Mouse (Mus musculus) urinary bladder, adult 18-20 months (tissue): Measurements from ENCODE around the gene Nin.
"Not testable (repeated sequence)": the region's sequence is repeated elsewhere in the genome, so short reads cannot be mapped to it uniquely, and the experiment has no call there.

Source experiments
- DNase-seq, 2 experiments: peaks; one replicate each; pipeline ENCODE4 v3.0.0; 2022; ENCODE audit warnings: low spot score in 2 of 2, mixed read lengths in 2 of 2

The Nin gene

GRCm38 (mm10) chr12:70113351-70113750 is at the start of gene Nin:
Gene Nin, minus strand, starts transcription at chr12:70113717.
- no peak for DNase-seq

GRCm38 (mm10) chr12:70161057-70161456 is 47.5 kb upstream of the Nin start:
- DNase-seq: no peak

DNA sequence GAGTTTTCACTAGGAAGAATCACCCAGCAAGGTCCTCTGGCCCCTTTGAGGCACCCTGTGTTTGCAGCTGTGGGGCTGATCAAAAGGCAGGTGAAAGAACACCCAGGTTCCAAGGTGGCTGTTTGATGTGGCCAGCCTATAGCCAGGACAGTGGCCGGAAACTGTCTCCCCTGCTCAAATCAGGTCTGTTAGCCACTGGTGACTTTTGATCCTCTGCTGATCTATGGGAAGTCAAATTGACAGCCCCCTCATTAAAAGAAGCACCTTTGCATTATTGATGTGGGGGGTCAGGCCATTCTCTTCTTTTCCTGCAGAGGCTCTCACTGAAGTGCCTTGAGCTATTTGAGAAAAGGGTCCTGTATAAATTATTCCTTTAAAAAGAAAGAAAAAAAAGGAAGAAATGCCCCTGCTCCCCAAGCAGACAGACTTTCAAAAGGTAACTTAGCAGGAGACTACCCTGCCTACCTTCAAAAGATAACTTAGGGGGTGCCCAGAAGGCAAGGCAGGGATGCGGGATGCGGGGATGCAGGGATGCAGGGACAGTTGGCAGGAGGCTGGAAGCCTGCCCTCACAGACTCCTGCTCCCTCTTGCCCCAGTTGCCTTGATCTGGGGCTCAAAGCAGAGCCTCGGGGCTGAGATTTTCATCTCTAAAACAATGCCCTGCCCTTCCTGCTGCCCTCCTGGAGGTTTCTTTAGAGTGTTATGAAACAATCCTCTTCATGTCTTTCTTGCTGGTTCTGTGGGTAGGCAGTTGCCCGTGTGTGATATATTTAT is 44.0 kb upstream of the Nin start:
- DNase-seq: no peak

DNA sequence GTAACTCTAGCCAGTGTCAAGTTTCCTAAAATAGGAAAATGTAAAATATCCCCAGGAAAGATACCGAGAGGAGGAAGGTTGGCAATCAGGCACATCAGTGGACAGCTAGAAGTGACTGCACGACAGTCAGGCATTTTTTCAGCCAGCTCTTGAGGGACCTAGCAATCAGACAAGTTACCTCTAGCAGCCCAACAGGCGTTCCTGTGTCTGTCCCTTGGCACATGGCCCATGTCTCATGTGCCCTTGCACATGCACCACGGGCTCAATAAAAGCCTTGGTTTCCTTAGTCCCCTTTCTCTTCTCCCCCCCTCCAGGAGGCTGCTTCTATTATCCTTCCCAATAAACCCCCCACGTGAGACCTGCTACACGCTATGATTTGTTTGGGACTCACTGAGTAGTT is 42.7 kb upstream of the Nin start:
- DNase-seq: no peak

DNA sequence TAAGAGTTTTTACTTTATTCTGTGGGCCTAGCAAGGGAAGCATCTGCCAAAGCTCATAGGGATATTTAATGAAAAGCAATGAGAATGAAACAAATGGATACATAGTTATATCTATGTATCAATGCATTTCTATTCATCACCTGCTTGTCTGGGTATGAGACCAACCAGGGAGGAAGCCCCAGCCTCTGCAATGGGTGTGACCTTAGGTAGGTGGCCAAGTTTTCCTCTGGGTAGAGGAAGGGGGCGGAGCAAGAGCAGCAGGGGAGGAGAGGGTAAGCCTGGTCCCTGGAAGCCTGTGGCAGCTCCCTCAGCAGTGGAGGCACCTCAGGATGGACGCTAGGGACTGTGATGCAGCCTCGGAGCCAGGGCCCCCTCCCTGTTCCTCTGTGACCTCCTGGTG is 40.3 kb upstream of the Nin start, which contains the start of gene Abhd12b:
TSS of gene Abhd12b (plus strand) at position 301 of the 400 bp plus-strand sequence.
- DNase-seq: no peak

- peak in 1 of 2 experiments; percentile 22 for DNase-seq
Observed at GRCm38 (mm10) chr12:70148631-70149265, 35.2 kb upstream of the Nin start.

DNA sequence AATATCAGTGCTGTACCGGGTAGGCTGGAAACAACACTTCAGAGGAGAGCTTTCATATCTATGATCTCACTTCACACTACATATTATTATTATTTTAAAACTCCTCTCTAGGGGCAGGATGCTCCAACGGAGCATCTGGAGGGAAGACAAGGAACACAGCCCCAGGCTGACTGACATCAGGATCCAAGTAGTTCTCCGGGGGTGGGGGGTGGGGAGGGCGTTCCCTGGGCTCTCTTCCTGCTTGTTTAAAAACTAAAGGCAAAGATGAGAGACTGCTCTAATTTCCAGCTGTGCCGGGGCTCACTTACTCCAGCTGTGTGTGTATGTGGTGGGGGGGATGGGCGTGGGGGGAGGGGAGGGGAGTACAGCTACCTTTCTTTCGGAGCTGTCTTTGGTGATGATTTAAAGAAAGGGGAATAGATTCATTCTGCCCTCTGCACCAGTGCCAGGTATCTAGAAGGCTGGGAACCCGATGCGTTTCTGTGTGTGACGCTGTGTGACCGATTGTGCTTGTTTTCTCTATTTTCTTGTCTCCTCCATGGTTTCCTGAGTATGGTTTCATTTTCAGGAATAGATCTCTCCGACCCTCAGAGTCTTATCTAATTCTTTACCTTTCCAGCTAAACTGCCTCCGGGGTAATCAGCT is 34.6 kb upstream of the Nin start:
- no peak for DNase-seq

- DNase-seq: no peak
Observed at GRCm38 (mm10) chr12:70145586-70145985, 32.1 kb upstream of the Nin start.

DNA sequence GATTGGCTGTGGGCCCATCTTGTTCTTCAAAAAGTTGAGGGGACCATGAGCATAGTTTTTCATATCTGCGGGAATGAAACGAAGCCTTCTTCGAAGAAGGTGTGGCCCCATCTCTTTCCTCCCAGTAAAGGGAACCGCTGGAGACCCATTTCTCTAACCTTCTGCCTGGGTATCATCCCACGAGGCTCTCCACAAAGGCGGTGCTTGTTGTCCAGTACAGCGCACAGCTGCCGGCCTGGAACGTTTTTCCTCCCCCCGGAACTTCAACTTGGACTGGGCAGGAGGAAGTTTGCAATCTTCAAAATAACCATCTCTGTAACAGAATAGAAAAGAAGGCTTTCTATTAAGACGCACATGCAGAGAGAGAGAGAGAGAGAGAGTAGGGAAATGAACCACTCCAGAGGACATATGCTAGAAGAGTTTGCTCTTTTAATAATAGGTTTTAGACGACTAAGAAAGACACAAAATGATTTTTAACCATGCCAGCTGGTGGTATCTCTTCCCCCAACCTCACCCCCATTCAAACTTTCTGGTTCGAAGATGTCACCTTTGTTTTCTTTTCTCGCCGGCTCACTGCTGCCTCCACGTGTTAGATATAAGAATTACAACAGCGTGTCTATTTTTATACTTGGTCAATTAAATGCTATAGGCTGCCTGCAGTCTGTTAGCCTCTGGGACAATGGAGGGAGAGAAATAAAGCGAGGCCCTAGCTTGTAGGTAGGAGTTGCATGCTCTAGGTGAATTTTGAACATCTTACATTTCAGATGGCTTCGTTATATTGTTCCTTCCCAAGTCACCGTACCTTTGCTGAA is 31.3 kb upstream of the Nin start:
- no peak for DNase-seq

- not testable (repeated sequence) for DNase-seq
Observed at GRCm38 (mm10) chr12:70144106-70144587, 30.6 kb upstream of the Nin start.

GRCm38 (mm10) chr12:70140993-70141576 is 27.6 kb upstream of the Nin start:
- no peak for DNase-seq

DNA sequence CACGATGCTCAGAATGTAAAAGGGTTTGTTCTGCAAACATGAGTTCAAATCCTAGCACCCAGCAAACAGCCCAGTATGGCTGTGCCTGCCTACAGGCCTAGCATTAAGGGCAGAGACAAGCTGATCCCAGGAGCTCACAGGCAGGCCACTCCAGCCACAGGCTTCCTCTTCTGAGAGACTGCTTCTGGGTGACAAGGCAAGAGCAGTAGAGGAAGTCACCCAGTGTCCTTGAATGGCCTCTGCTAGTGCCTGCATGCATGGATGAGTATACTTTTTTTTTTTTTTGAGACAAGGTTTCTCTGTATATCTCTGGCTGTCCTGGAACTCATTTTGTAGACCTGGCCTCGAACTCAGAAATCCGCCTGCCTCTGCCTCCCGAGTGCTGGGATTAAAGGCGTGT is 27.0 kb upstream of the Nin start:
- no peak for DNase-seq

DNA sequence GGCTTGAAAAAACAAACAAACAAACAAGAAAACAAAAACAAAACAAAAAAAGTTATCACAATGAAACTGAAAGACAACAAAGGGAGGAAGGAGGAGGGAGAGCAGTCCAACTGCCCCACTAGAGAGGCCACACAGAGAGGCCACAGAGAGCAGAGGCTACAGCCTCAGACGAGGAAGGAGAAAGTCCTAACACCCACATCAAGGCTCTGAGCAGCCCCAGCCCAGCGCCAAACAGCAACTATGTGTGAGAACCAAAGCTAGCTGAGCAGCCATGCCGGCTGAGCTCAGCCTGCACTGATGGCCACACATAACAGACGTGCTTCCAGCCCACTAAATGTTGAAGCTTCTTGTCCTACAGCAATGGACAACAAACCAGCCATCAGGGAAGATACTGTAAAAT is 26.4 kb upstream of the Nin start:
- DNase-seq: no peak

DNA sequence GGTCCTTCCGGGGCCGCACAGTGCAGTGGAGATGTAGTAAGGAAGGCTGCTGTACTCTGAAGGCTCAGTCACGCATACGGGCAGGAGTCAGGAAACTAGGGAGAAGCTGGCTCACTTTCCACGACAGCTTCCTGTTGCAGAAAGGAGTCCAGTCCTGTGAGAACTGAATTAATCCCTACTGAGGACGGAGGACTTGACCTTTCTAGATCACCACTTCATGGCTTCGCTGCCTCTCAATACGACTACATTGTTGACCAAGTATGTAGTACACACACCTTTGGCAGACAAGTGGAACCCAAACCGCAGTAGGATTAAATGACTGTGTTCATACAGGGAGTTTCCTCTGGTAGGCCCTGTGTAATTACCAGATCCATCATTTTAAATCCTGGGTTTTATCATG is 24.1 kb upstream of the Nin start:
- DNase-seq: no peak

GRCm38 (mm10) chr12:70137095-70137494 is 23.6 kb upstream of the Nin start:
- no peak for DNase-seq

- no peak for DNase-seq
Observed at GRCm38 (mm10) chr12:70136185-70136756, 22.8 kb upstream of the Nin start.

DNA sequence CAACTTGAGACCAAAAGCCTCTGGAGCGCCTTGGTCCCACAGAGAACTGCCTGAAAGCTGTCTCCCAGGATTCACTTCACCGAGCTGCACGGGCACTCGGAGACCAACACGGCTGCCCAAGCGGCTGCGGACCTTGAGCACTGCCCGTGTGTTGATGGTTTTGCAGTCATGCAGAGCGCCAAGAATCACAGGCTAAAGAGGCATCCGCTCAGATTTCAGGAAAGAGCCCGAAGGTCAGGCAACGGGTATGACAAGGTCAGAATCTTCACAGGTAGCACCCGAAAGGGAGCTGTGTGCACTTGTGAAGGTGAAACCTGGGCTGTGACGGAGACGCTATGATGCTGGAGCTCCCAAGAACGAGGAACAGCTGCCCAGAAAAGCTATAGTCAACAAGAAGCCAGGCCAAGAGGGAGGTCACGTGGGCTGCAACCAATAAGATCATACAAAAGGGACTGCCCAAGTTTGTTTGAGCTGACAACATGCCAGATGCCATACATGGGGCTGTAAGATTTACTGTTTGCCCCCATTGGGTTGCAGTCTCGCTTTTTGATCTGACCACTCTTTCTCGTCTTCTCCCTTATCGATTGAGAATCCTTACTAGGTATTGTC is 21.2 kb upstream of the Nin start:
- DNase-seq: no peak

- DNase-seq: no peak
Observed at GRCm38 (mm10) chr12:70131042-70131675, 17.6 kb upstream of the Nin start.

DNA sequence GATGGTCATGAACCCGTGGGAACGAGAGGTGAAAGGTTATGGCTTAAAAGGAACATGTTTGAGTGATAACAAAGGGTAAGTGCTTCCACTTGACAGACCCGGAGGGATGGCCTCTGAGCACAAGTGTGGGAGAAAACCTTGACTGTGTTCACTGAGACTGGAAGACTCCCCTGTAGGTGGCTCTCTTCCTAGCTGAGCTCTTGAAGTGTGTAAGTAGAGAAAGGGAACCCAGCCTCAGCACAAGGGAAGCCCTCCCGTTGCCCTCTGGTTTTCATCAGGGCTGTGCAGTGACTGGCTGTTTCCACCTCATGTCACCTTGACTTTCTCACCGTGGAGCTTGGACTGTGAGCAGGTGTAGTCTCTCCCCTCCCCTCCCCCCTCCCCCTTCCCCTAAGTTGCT is 15.6 kb upstream of the Nin start:
- DNase-seq: no peak

- no peak for DNase-seq
Observed at GRCm38 (mm10) chr12:70126626-70127025, 13.1 kb upstream of the Nin start.
